Mouse (Mus musculus): Measurements from ENCODE around the gene Pole4.

DNA sequence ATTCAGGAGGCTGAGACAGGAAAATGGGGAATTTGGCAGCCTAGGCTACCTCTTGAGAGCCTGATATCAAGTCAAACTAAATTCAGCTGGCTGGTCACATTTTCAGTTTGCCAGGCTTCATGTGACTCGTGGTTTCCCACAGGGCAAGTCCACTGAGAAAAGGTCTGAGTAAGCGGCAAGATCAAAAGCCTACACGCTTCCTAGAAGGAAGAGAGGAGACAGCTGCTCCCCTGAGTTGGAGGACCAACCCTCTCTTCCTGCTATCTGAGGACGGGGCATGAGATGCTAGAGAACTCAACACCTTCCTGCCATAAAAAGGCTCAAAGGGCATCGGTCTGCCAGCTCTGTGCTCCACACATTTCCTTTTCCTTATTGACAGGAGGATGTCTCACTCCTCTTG, 41.9 kb upstream of the Pole4 start:
- no peak for TF ChIP-seq CTCF (conservative IDR thresholded peaks at IDR 0.05 in 1 of 2, IDR thresholded peaks at IDR 0.05 in 1 of 2; ENCODE audit: low read depth in 2 of 2, low read length in 2 of 2)
- 0 out of 2 replicates have a peak, but pooled peaks have one; percentile 3 for TF ChIP-seq EP300 (IDR thresholded peaks at IDR 0.05; ENCODE audit: low read length)
